Mouse (Mus musculus): ENCODE measurements at regions not wholly inside any gene's neighbourhood (a gene's known extent, or its start where the extent isn't known, plus 50 kb on each side); places are given as distances from the start of the nearest gene placed in this dataset.

GRCm38 (mm10) chr13:52327734-52328133 lies 203.3 kb downstream of the Diras2 start:
- TF ChIP-seq CTCF (conservative IDR thresholded peaks at IDR 0.05; ENCODE audit: insufficient read depth, insufficient read length, low read depth, low read length) (no peak), POLR2A (IDR thresholded peaks at IDR 0.05; ENCODE audit: low read depth, low read length) (no peak)
